Mouse (Mus musculus) bone marrow macrophage, adult 2 months (primary cell): Measurements from ENCODE around the gene Map3k9. TPM values are rescaled to one million over a fixed set of nuclear protein-coding genes. Genes with fewer than 3 reads are reported as not detected.

Source experiments
- H3K27ac ChIP-seq: 2 replicates; pipeline ENCODE4 v1.5.1; 2012; ENCODE audit warnings: low read depth, low read length; ENCODE audit not compliant: insufficient read depth
- H3K4me1 ChIP-seq: 2 replicates; pipeline ENCODE4 v1.6.1; 2012; ENCODE audit warnings: low read length; ENCODE audit not compliant: control insufficient read depth, insufficient read depth
- H3K4me3 ChIP-seq: 2 replicates; pipeline ENCODE4 v1.5.1; 2012; ENCODE audit warnings: mild to moderate bottlenecking, low read length, moderate library complexity; ENCODE audit not compliant: insufficient read depth
- CTCF ChIP-seq: IDR thresholded peaks from 2 replicates; pipeline ENCODE4 v1.5.1; 2012; ENCODE audit warnings: low read depth, mild to moderate bottlenecking, low read length, moderate library complexity
- POLR2A ChIP-seq: IDR thresholded peaks from 2 replicates; pipeline ENCODE4 v1.6.1; 2012; ENCODE audit warnings: mild to moderate bottlenecking, low read depth, low read length, borderline replicate concordance
- polyA plus RNA-seq: library from polyadenylated mRNA; stranded (reverse); fragments of >200 nt; gene quantifications from 2 replicates; pipeline ENCODE4 v1.2.4, GENCODE M21; 2012; ENCODE audit not compliant: missing spikeins, insufficient read depth, insufficient read length

Map3k9 gene
- polyA plus RNA-seq, 1 experiment = 7.5 TPM

DNA sequence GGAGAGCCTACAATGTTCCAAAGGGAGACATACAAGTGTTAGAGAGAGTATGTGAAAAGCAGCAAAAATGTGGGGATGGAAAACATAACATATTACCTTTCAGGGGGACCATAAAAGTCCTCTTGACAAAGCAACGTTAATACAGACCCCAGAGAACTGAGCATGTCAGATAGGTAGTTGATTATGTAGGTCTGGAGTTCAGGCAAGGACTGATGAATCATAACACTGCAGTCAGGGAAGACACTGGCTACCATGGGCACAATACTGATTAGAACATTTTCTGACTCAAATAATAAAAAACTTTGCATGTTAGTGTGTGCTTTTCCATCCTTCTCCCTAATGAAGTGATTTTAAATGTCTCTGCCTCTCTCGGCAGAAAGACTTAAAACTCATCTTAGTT lies 8.5 kb upstream of the Map3k9 start:
- H3K4me1 ChIP-seq = peaks cover 12% of the 10 kb centered on the region
- no peak for TF ChIP-seq POLR2A
- no peak for TF ChIP-seq CTCF

DNA sequence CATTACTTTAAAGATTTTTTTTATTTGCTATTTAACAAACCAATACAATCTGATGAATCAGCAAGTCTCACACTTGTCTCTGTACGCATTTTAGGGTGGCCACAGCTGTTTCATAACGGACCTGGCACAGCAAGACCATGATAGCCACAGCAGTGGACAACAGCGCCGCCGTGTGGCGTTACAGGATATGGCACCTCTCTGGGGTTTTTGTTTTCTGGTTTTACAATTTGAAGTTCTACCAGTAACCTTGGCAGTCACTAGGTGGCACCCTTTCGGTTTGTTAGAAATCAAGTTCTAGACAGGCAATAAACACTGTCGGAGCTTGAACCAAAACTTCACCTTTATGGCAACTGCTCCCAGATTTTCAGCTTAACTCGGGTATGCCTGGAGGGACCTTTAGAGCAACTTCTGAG lies 7.7 kb upstream of the Map3k9 start:
- peaks cover 10% of the 10 kb centered on the region for H3K4me1 ChIP-seq
- no peak overlapping the region for H3K4me3 ChIP-seq
- TF ChIP-seq CTCF = peak; percentile 98
- no peak for TF ChIP-seq POLR2A
- H3K27ac ChIP-seq = no peak overlapping the region

More for the DNA sequence above, 8.5 kb upstream of the Map3k9 start:
- Histone ChIP-seq H3K4me3 (no peak overlapping the region), H3K27ac (no peak overlapping the region)

DNA sequence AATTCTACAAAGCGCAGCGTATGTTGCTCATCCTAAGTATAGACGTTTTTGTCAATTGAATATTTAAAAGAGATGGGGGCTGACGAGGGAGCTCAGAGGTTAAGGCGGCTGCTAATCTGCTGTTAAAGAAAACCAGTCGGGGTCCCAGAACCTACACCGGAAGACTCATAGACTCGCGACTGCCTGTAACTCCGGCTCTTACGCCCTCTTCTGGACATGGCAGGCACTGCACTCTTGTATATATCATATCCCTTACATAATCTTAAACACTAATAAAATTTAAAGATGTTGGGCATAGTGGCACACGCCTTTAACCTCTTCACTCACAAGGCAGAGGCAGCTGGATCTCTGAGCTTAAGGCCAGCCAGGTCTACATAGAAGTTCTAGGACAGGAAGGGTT lies 6.3 kb upstream of the Map3k9 start:
- Histone ChIP-seq H3K4me1 (peaks cover 3% of the 10 kb centered on the region), H3K27ac (no peak overlapping the region), H3K4me3 (no peak overlapping the region)
- TF ChIP-seq CTCF = peak; percentile 55
- no peak for TF ChIP-seq POLR2A

DNA sequence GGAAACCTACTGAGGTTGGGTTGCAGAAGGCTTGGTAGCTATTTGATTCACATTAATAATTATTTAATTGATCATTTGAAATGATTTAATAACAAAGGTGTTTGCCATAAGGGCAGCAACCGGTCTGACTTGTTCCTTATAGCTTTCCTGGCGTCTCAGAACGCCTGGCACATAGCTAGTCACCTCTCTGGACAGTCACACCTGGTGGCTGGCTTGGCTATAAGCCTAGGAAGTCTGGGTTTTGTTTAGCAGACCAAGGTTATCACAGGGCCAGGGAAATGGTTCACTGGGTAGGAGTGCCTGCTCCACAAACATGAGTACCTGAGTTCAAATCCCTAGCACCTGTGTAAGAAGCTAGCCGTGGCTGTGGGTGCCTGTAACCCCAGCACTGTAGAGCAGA lies 2.3 kb upstream of the Map3k9 start:
- no peak for TF ChIP-seq POLR2A
- no peak for TF ChIP-seq CTCF
- no peak overlapping the region for H3K27ac ChIP-seq
- peaks cover 13% of the 10 kb centered on the region for H3K4me1 ChIP-seq
- no peak overlapping the region for H3K4me3 ChIP-seq

DNA sequence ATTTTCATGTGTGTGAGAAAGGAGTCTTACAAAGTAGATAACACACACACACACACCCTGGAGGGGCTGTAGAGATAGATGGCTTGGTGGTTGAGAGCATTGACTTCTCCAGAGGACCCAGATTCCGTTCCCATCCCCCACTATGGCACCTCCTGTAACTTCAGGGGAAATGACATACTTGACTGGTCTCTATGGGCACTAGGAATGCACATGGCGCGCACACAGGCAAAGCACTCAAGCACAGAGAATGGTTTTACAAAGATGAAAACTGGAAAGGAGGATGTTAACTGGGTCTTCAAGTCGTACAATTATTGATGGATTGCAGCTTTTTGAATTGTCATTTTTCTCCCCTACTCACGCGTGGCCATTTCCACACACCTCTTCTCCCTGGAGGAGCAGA lies 1.6 kb upstream of the Map3k9 start:
- Histone ChIP-seq H3K27ac (no peak overlapping the region), H3K4me1 (peaks cover 17% of the 10 kb centered on the region), H3K4me3 (no peak overlapping the region)
- no peak for TF ChIP-seq POLR2A

DNA sequence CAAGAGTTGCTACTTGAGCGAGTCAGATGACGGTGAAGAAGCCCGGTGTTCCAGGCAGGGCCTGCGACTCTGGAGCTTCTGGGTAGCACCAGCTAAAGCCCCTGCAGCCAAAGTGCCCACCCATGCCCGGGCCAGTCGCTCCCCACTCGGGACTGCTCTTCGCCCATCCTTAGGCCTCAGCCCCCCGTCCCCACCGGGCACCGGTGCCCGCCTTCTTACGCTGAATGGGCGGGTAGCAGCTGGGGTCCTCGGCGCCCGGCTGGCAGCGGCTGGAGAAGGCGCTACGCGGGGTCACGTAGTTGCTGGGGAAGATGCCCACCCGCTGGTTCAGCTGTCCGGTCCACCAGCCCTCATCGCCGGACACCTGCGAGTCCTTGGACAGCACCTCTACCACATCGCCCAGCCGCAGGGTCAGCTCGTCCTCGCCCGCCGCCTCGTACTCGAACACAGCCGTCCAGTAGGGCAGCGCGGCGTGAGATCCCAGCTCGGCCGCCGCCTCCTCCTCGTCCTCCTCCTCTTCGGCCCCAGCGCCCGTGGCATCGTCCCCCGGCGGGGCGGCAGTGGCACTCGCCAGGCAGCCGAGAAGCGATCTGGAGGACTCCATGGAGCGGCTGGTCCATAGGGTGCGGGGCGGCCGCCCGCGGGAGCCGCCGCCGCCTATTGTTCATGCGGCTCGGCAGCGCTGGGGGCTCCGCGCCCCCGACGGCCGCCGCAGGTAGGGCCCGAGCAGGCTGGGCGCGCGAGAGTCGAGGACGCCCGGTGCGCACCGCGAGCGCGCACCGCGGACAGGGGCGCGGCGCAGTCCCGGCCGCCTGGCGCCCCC lies 493 bp downstream of the Map3k9 start:
- Histone ChIP-seq H3K4me3 (peak overlapping the region; percentile 76), H3K4me1 (peaks cover 28% of the 10 kb centered on the region), H3K27ac (no peak overlapping the region)
- TF ChIP-seq POLR2A (no peak), CTCF (no peak)

DNA sequence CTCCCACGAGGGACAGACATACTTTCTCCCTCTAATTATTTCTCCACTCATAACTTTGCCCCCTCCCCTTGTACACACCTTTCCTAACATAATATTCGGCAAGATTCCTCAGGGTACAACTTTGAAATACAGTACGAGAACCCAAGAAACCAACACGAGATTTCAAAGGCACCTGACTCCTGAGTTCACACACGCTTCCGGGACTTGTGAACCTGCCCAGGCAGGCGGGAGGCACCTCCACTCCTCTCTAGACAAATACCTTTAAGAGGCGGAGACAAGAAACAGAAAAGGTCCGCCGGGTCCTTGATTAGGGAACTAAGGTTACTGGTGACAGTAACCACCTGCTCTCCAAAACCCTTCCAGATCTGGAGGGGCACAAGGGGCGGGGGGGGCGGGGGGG lies 1.1 kb downstream of the Map3k9 start:
- Histone ChIP-seq H3K27ac (no peak overlapping the region), H3K4me3 (no peak overlapping the region), H3K4me1 (peaks cover 35% of the 10 kb centered on the region)
- TF ChIP-seq POLR2A = no peak
- no peak for TF ChIP-seq CTCF

DNA sequence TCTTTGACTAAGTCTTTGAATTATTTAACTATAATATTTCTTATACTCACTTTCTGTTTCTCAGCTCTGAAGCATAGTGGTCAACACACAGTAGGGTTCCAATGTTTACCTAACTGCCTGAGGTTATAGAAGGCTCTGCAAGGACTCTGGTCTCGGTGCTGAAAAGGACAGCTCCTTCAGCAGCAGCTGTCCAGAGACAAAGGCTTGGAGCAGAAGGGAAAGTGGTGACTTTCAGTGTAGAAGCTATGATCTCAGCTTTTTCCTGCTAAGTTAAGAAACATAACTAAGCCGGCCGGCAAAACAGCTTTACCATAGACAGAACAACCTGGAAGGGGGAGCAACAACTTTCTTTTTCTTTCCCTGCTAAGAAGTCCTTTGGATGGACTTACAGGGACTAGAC lies 4.8 kb downstream of the Map3k9 start:
- TF ChIP-seq CTCF (no peak), POLR2A (no peak)
- H3K4me1 ChIP-seq = peaks cover 43% of the 10 kb centered on the region

DNA sequence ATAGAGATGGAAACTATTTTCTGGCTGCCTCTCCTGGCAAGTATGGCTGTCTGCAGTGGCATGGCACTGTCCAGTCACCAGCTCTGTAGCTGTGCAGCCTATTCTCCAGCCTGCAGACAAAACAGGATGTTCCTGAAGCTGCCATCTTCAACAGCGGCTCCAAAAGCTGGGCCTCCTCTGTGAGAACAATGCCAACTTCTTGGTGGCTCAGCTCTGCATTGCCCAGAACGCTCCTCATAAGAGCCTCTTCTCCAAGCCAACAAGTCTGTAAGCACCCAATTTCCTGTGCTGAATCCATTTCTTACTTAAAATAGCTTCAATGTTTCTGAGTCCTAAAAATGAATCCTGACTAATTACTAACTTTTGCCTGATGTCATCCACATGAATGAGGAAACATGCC lies 5.3 kb downstream of the Map3k9 start:
- TF ChIP-seq POLR2A = no peak
- TF ChIP-seq CTCF = no peak
- Histone ChIP-seq H3K4me1 (peaks cover 43% of the 10 kb centered on the region), H3K27ac (peak overlapping the region; percentile 69), H3K4me3 (no peak overlapping the region)

More for the DNA sequence above, 4.8 kb downstream of the Map3k9 start:
- no peak overlapping the region for H3K4me3 ChIP-seq
- peak overlapping the region; percentile 52 for H3K27ac ChIP-seq

DNA sequence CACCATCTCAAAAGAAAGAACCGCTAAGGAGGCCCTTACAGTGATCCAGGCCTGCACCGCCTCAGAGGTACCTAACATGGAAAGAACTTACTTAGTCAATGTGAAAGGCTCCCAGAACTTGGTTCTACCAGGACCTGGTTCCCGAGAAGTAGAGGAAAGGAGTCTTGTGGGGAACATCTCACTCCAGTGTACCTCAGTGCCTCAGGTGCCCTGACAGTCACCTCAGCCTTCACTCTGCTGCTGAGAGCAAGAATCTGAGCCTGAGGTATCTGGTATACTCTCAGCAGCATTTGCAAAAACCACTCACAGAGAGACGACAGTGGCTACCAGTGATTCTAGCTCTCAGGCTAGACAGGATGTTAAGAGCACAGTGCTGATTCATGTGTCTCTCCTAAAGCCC lies 6.8 kb downstream of the Map3k9 start:
- TF ChIP-seq POLR2A (no peak), CTCF (no peak)
- no peak overlapping the region for H3K4me3 ChIP-seq
- no peak overlapping the region for H3K27ac ChIP-seq
- H3K4me1 ChIP-seq = peaks cover 39% of the 10 kb centered on the region
